Mouse (Mus musculus) heart, embryonic 12.5 days (tissue): Measurements from ENCODE around the gene Ano8. TPM values are rescaled to one million over a fixed set of nuclear protein-coding genes. Genes with fewer than 3 reads are reported as not detected.
A peak's percentile ranks its signal among the peaks of the same experiment; 100 is the strongest.

Source experiments
- ATAC-seq: fragments of 200-750 bp; cut with Nextera tagmentation; 2 replicates; pipeline ENCODE4 v1.8.0; 2017; ENCODE audit warnings: moderate TSS enrichment, moderate library complexity; ENCODE audit not compliant: insufficient number of reproducible peaks, low FRiP score
- H3K27ac ChIP-seq: fragments of 300-500 bp; sonication (generic); 2 replicates; pipeline ENCODE4 v1.5.1; 2016; ENCODE audit warnings: mild to moderate bottlenecking, moderate library complexity; ENCODE audit not compliant: poor library complexity, severe bottlenecking
- H3K27me3 ChIP-seq: fragments of 300-500 bp; sonication (generic); replicated peaks from 2 replicates; pipeline ENCODE4 v1.6.1; 2016; ENCODE audit warnings: mild to moderate bottlenecking, moderate library complexity
- H3K36me3 ChIP-seq: fragments of 300-500 bp; sonication (generic); 2 replicates; pipeline ENCODE4 v1.6.1; 2016; ENCODE audit warnings: mild to moderate bottlenecking, moderate library complexity
- H3K4me1 ChIP-seq: fragments of 300-500 bp; sonication (generic); replicated peaks from 2 replicates; pipeline ENCODE4 v1.6.1; 2016; ENCODE audit warnings: mild to moderate bottlenecking
- H3K4me2 ChIP-seq: fragments of 300-500 bp; sonication (generic); 2 replicates; pipeline ENCODE4 v1.6.1; 2016; ENCODE audit warnings: mild to moderate bottlenecking, moderate library complexity
- H3K4me3 ChIP-seq: fragments of 300-500 bp; sonication (generic); 2 replicates; pipeline ENCODE4 v1.5.1; 2016; ENCODE audit warnings: mild to moderate bottlenecking
- H3K9ac ChIP-seq: fragments of 300-500 bp; sonication (generic); 2 replicates; pipeline ENCODE4 v1.6.1; 2016; ENCODE audit warnings: mild to moderate bottlenecking, moderate library complexity
- H3K9me3 ChIP-seq: fragments of 300-500 bp; sonication (generic); replicated peaks from 2 replicates; pipeline ENCODE4 v1.6.1; 2016; ENCODE audit warnings: mild to moderate bottlenecking, moderate library complexity
- WGBS: fragments of 180-500 bp; shearing (Covaris S2); methylation state at CpG from one replicate; pipeline ENCODE4 v1.1.7; 2016; 5-methylcytosine and 5-hydroxymethylcytosine counted together
- polyA plus RNA-seq: library from polyadenylated mRNA; unstranded; fragments of >200 nt; fragmentation: Nextera tagmentation; extraction: Ambion mirVana; gene quantifications from 2 replicates; pipeline ENCODE4 v1.2.1, GENCODE M21; 2016

Gene Ano8
- polyA plus RNA-seq, 1 experiment from 2014 or later: 2.7 TPM

GRCm38 (mm10) chr8:71516786-71517185 is 31.0 kb upstream of the Ano8 start:
- H3K27ac ChIP-seq: no peak overlapping the region
- no peaks in the 10 kb centered on the region for H3K9me3 ChIP-seq
- H3K36me3 ChIP-seq: no peaks in the 10 kb centered on the region
- peaks cover 6% of the 10 kb centered on the region for H3K27me3 ChIP-seq
- 18% methylated on average over 6 of the region's 6 CpGs for WGBS
- no peak for ATAC-seq
- no peak overlapping the region for H3K9ac ChIP-seq
- peaks cover 7% of the 10 kb centered on the region for H3K4me1 ChIP-seq
- no peak overlapping the region for H3K4me2 ChIP-seq
- H3K4me3 ChIP-seq: no peak overlapping the region

DNA sequence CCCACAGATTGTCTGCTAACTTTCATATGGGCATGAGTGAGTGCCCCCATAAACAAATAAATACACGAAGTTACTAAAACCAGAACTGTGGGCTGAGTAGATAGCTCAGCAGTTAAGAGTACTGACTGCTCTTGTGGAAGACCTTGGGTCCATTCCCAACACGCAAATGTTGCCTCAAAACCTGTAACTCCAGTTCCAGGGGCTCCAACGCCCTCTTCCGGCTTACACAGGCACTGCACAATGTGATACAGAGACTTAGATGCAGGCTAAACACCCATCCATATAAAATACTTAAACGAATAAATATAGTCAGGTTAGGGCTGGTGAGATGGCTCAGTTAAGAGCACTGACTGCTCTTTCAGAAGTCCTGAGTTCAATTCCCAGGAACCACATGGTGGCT is 29.3 kb upstream of the Ano8 start:
- H3K4me1 ChIP-seq: peaks cover 5% of the 10 kb centered on the region
- ATAC-seq: no peak
- peaks cover 24% of the 10 kb centered on the region for H3K27me3 ChIP-seq
- H3K27ac ChIP-seq: no peak overlapping the region
- H3K9me3 ChIP-seq: no peaks in the 10 kb centered on the region
- H3K4me3 ChIP-seq: no peak overlapping the region
- 64% methylated on average over 5 of the region's 5 CpGs for WGBS
- H3K36me3 ChIP-seq: no peaks in the 10 kb centered on the region
- H3K9ac ChIP-seq: no peak overlapping the region
- no peak overlapping the region for H3K4me2 ChIP-seq

GRCm38 (mm10) chr8:71513018-71513754 is 27.4 kb upstream of the Ano8 start:
- no peaks in the 10 kb centered on the region for H3K9me3 ChIP-seq
- peaks cover 8% of the 10 kb centered on the region for H3K4me1 ChIP-seq
- ATAC-seq: peak; percentile 8; the same call in 1 of the 2 replicates
- peaks cover 40% of the 10 kb centered on the region for H3K27me3 ChIP-seq
- no peak overlapping the region; the same call in 1 of the 2 replicates for H3K9ac ChIP-seq
- no peak overlapping the region for H3K4me3 ChIP-seq
- no peak overlapping the region for H3K4me2 ChIP-seq
- WGBS: 58% methylated on average over 15 of the region's 15 CpGs
- H3K27ac ChIP-seq: peak overlapping the region; percentile 45
- H3K36me3 ChIP-seq: no peaks in the 10 kb centered on the region

GRCm38 (mm10) chr8:71511644-71512043 is 25.9 kb upstream of the Ano8 start, which contains the start of gene Plvap:
Gene Plvap (minus strand): TSS chr8:71511752.
- H3K4me2 ChIP-seq: peak within 1 kb of the TSS; percentile 62
- H3K9ac ChIP-seq: peak within 1 kb of the TSS; percentile 54
- 16% methylated on average over 14 of the region's 14 CpGs for WGBS
- H3K9me3 ChIP-seq: no peaks in the 10 kb centered on the region
- H3K4me3 ChIP-seq: peak within 1 kb of the TSS; percentile 47
- H3K27me3 ChIP-seq: peaks cover 54% of the 10 kb centered on the region
- ATAC-seq: peak; percentile 76
- H3K36me3 ChIP-seq: no peaks in the 10 kb centered on the region
- peak within 1 kb of the TSS; percentile 53 for H3K27ac ChIP-seq
- H3K4me1 ChIP-seq: peaks cover 18% of the 10 kb centered on the region

GRCm38 (mm10) chr8:71509316-71509715 is 23.6 kb upstream of the Ano8 start:
- Histone ChIP-seq H3K4me2 (peak overlapping the region; percentile 62), H3K9ac (peak overlapping the region; percentile 60), H3K4me1 (peaks cover 18% of the 10 kb centered on the region), H3K4me3 (peak overlapping the region; percentile 47), H3K9me3 (no peaks in the 10 kb centered on the region), H3K36me3 (no peaks in the 10 kb centered on the region), H3K27ac (no peak overlapping the region; the same call in 1 of the 2 replicates), H3K27me3 (peaks cover 70% of the 10 kb centered on the region)
- 68% methylated on average over 2 of the region's 2 CpGs for WGBS
- no peak for ATAC-seq

GRCm38 (mm10) chr8:71507589-71508104 is 21.9 kb upstream of the Ano8 start:
- peaks cover 69% of the 10 kb centered on the region for H3K27me3 ChIP-seq
- peak overlapping the region; percentile 65 for H3K9ac ChIP-seq
- peak overlapping the region; percentile 83 for H3K4me2 ChIP-seq
- ATAC-seq: peak; percentile 34
- peak overlapping the region; percentile 49 for H3K4me3 ChIP-seq
- H3K9me3 ChIP-seq: no peaks in the 10 kb centered on the region
- H3K36me3 ChIP-seq: no peaks in the 10 kb centered on the region
- H3K27ac ChIP-seq: no peak overlapping the region
- under 1% methylated on average over 61 of the region's 61 CpGs for whole genome bisulfite sequencing
- H3K4me1 ChIP-seq: peaks cover 18% of the 10 kb centered on the region

DNA sequence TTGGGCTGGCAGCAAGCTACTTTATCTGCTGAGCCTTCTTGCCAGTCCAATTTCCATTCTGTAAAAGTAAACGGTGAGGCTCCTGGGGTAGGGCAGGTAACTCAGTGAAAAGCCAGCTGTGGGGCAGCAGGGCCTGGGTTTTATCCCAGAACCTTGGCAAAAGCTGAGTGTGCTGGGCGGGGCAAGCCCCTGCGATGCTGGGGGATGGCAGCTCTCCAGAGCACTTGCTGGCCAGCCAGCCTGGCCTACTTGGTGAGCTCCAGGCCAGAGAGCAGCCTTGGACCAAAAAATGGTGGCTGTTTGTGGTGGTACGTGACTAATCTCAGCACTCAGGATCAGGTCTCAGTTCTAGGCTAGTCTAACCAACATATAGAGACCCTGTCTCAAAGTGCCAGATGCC is 20.2 kb upstream of the Ano8 start:
- H3K27me3 ChIP-seq: peaks cover 56% of the 10 kb centered on the region

DNA sequence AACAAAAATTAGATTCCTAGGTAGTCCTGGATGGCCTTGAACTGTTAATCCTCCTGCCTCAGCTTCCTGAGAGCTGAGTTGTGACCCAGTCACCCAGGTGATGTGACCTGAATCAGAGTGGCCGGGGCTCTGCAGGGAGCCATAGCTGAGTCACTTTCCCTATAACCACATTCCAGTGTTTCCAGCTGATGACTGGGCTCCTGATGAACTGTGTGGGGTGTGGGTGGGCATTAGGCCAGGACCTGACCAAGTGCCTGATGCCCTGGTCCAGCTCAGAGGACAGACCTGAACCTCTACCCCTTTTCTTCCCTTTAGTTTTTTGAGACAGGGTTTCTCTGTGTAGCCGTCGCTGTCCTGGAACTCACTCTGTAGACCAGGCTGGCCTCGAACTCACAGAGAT is 19.6 kb upstream of the Ano8 start:
- Histone ChIP-seq H3K27me3 (peaks cover 49% of the 10 kb centered on the region), H3K4me1 (peaks cover 13% of the 10 kb centered on the region; the same call in 1 of the 2 replicates), H3K27ac (no peak overlapping the region), H3K36me3 (no peaks in the 10 kb centered on the region; the same call in 1 of the 2 replicates), H3K9ac (no peak overlapping the region), H3K4me3 (no peak overlapping the region), H3K4me2 (no peak overlapping the region), H3K9me3 (no peaks in the 10 kb centered on the region)
- no peak for ATAC-seq
- WGBS: 92% methylated on average over 4 of the region's 4 CpGs

More for the DNA sequence above, 20.2 kb upstream of the Ano8 start:
- H3K4me1 ChIP-seq: peaks cover 13% of the 10 kb centered on the region; the same call in 1 of the 2 replicates
- ATAC-seq: no peak
- no peak overlapping the region for H3K4me2 ChIP-seq
- no peak overlapping the region for H3K9ac ChIP-seq
- 69% methylated on average over 4 of the region's 4 CpGs for WGBS
- H3K36me3 ChIP-seq: no peaks in the 10 kb centered on the region; the same call in 1 of the 2 replicates
- no peak overlapping the region for H3K27ac ChIP-seq
- no peaks in the 10 kb centered on the region for H3K9me3 ChIP-seq
- H3K4me3 ChIP-seq: no peak overlapping the region

- Histone ChIP-seq H3K9me3 (no peaks in the 10 kb centered on the region), H3K4me2 (no peak overlapping the region), H3K27me3 (peaks cover 40% of the 10 kb centered on the region), H3K27ac (no peak overlapping the region), H3K4me3 (no peak overlapping the region), H3K4me1 (peaks cover 19% of the 10 kb centered on the region), H3K9ac (no peak overlapping the region), H3K36me3 (no peaks in the 10 kb centered on the region; the same call in 1 of the 2 replicates)
- no peak for ATAC-seq
- WGBS: 82% methylated on average over 4 of the region's 4 CpGs
Observed at GRCm38 (mm10) chr8:71504349-71504748, 18.6 kb upstream of the Ano8 start.

DNA sequence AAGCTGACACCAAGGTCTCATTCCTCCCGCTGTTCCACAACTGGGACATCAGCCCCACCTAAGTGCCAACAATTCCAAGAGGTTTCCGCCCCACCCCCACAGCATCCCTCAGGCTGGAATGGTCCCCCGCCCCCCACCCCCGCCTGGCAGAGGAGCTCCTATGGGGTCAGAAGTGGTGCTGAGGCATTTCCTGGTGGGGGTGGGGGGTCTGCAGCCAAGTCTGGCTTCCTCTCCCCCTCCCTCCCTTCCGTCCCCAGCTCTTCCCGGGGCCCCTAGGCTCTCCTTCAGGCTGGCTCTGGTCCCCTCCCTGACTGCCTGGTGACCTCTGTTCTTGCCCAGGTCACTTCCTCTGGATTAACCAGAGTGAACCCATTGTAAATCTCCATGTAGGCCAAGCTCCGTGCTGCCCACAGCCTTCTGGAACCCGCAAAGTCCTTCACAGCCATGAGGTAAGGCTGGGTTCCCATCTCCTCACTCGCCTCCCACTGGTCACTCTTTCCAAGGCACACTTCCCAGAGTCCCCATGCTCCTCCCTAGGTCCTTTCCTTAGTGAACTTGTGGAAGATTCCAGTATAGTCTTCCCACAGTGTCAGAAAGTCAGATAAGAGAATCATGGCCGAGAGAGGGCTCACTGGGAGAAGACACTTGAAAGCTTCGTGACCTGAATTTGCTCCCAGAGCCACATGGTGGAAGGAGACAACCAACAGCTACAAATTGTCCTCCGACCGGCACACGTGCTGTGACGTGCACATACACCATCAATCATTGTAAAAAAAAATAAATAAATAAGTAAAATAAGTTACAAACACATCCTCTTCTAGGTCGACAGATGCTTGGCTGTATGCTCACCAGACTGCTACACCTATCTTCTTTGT is 13.3 kb upstream of the Ano8 start:
- Histone ChIP-seq H3K4me3 (no peak overlapping the region), H3K9me3 (no peaks in the 10 kb centered on the region), H3K27ac (peak overlapping the region; percentile 80), H3K4me1 (peaks cover 50% of the 10 kb centered on the region), H3K36me3 (peaks cover 2% of the 10 kb centered on the region; the same call in 1 of the 2 replicates), H3K4me2 (peak overlapping the region; percentile 30), H3K9ac (no peak overlapping the region), H3K27me3 (no peaks in the 10 kb centered on the region)
- 29% methylated on average over 16 of the region's 16 CpGs for WGBS
- peak; percentile 60 for ATAC-seq
